Mouse (Mus musculus): ENCODE measurements at regions not wholly inside any gene's neighbourhood (a gene's known extent, or its start where the extent isn't known, plus 50 kb on each side); places are given as distances from the start of the nearest gene placed in this dataset.
A peak's percentile ranks its signal among the peaks of the same experiment; 100 is the strongest.

DNA sequence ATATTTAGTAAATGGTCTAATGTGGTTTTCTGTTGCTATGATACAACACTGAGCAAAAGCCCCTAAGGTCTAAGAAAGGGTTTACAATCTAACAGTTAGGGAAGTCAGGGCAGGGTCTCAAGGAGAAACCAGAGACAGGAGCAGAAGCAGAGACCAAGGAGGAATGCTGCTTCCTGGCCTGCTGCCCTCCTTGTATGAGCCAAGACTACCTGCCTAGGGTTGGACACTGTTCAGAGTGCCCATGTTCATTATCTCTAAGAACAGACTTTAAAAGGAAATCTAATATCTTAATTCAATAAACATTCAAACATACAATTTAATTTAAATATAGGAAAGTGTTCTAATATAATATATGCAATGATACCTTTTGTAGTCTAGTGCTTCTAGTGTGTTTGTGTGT lies 63.0 kb upstream of the Tmem106b start:
- H3K4me2 ChIP-seq, result no peak overlapping the region
- H3K4me1 ChIP-seq (ENCODE audit: control insufficient read depth, insufficient read depth, low read length), result no peaks in the 10 kb centered on the region
- ATAC-seq (ENCODE audit: low FRiP score) (no peak), DNase-seq (ENCODE audit: low spot score, missing footprints) (no peak)
- no peak overlapping the region for H3K4me3 ChIP-seq (ENCODE audit: low read depth, low read length)
- no peak overlapping the region for H3K9ac ChIP-seq (ENCODE audit: low read length)
- H3K27me3 ChIP-seq (ENCODE audit: control insufficient read depth, insufficient read depth, low read length), result no peaks in the 10 kb centered on the region
- H3K36me3 ChIP-seq (ENCODE audit: control insufficient read depth, insufficient read depth, low read length), result no peaks in the 10 kb centered on the region
- no peaks in the 10 kb centered on the region for H3K9me3 ChIP-seq (ENCODE audit: control insufficient read depth, low read length)
- H3K27ac ChIP-seq (ENCODE audit: low read depth, low read length), result no peak overlapping the region

- Histone ChIP-seq H3K4me1 (ENCODE audit: control insufficient read depth, insufficient read depth, low read length) (no peaks in the 10 kb centered on the region), H3K4me2 (no peak overlapping the region), H3K27ac (ENCODE audit: low read depth, low read length) (no peak overlapping the region), H3K9me3 (ENCODE audit: control insufficient read depth, low read length) (no peaks in the 10 kb centered on the region), H3K9ac (ENCODE audit: low read length) (no peak overlapping the region), H3K27me3 (ENCODE audit: control insufficient read depth, insufficient read depth, low read length) (no peaks in the 10 kb centered on the region), H3K36me3 (ENCODE audit: control insufficient read depth, insufficient read depth, low read length) (no peaks in the 10 kb centered on the region), H3K4me3 (ENCODE audit: low read depth, low read length) (no peak overlapping the region)
- DNase-seq (ENCODE audit: low spot score, missing footprints) (no peak), ATAC-seq (ENCODE audit: low FRiP score) (no peak)
- 91% methylated on average over 2 of the region's 2 CpGs for WGBS
Measured at GRCm38 (mm10) chr6:12994701-12995100, 74.9 kb upstream of the Tmem106b start.

DNA sequence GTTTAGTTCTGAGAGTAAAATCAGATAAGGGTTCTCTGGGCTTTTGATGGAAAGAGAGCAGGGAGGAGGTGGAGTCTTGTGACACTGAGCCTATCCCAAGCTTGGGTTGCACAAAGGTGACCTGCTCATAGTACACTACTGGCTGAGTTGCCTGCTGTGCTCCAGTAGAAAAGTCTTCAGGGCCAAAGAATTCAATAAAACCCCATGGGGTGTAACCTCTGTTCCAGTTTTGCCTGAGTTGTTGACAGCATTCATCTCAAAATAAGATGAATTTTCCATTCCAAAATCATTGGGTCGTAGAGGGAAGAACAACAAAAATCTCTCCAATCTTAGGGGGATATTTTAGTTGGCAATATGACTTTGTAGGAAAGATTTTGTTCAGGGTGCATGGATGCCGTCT lies 75.8 kb upstream of the Tmem106b start:
- WGBS, result 88% methylated on average over 2 of the region's 2 CpGs
- Histone ChIP-seq H3K9me3 (ENCODE audit: control insufficient read depth, low read length) (no peaks in the 10 kb centered on the region), H3K4me3 (ENCODE audit: low read depth, low read length) (no peak overlapping the region), H3K4me2 (no peak overlapping the region), H3K9ac (ENCODE audit: low read length) (no peak overlapping the region), H3K4me1 (ENCODE audit: control insufficient read depth, insufficient read depth, low read length) (no peaks in the 10 kb centered on the region), H3K36me3 (ENCODE audit: control insufficient read depth, insufficient read depth, low read length) (no peaks in the 10 kb centered on the region), H3K27me3 (ENCODE audit: control insufficient read depth, insufficient read depth, low read length) (no peaks in the 10 kb centered on the region), H3K27ac (ENCODE audit: low read depth, low read length) (no peak overlapping the region)
- DNase-seq (ENCODE audit: low spot score, missing footprints), result no peak
- no peak for ATAC-seq (ENCODE audit: low FRiP score)

- DNase-seq (ENCODE audit: low spot score, missing footprints) (no peak), ATAC-seq (ENCODE audit: low FRiP score) (peak; percentile 57; the same call in 1 of the 2 replicates)
- Histone ChIP-seq H3K9ac (ENCODE audit: low read length) (no peak overlapping the region), H3K27ac (ENCODE audit: low read depth, low read length) (no peak overlapping the region), H3K4me3 (ENCODE audit: low read depth, low read length) (no peak overlapping the region), H3K4me1 (ENCODE audit: control insufficient read depth, insufficient read depth, low read length) (0 out of 2 replicates have a peak, but pooled peaks cover 2% of the 10 kb centered on the region), H3K9me3 (ENCODE audit: control insufficient read depth, low read length) (no peaks in the 10 kb centered on the region), H3K27me3 (ENCODE audit: control insufficient read depth, insufficient read depth, low read length) (no peaks in the 10 kb centered on the region), H3K4me2 (no peak overlapping the region), H3K36me3 (ENCODE audit: control insufficient read depth, insufficient read depth, low read length) (no peaks in the 10 kb centered on the region)
- 83% methylated on average over 1 of the region's 1 CpGs for WGBS
Measured at GRCm38 (mm10) chr6:12977184-12977897, 92.2 kb upstream of the Tmem106b start.

DNA sequence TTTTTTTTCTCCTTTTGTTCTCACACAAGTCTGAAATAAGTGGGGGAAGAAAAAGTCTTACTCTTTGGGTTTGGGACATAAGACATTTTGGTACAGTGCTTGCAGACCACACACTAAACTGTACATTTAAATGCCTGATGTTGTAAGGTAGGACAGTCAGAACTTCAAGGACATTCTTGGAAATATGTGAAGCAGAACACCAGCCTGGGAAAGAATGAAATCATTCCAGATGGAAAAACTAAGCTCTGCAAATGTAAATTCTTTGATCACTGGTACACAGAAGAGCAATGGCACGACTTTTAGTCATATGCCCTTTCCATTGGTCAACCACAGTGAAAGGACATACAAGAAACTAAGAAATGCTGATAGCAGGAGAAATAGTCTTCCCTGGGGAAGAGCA lies 98.0 kb upstream of the Tmem106b start:
- WGBS, result 68% methylated on average over 1 of the region's 1 CpGs
- DNase-seq (ENCODE audit: low spot score, missing footprints), result no peak
- no peaks in the 10 kb centered on the region for H3K4me1 ChIP-seq (ENCODE audit: control insufficient read depth, insufficient read depth, low read length)
- H3K27ac ChIP-seq (ENCODE audit: low read depth, low read length), result no peak overlapping the region
- no peak for ATAC-seq (ENCODE audit: low FRiP score)
- no peaks in the 10 kb centered on the region for H3K9me3 ChIP-seq (ENCODE audit: control insufficient read depth, low read length)
- H3K4me2 ChIP-seq, result no peak overlapping the region
- H3K4me3 ChIP-seq (ENCODE audit: low read depth, low read length), result no peak overlapping the region
- H3K36me3 ChIP-seq (ENCODE audit: control insufficient read depth, insufficient read depth, low read length), result no peaks in the 10 kb centered on the region
- no peaks in the 10 kb centered on the region for H3K27me3 ChIP-seq (ENCODE audit: control insufficient read depth, insufficient read depth, low read length)
- no peak overlapping the region for H3K9ac ChIP-seq (ENCODE audit: low read length)

- Histone ChIP-seq H3K4me3 (ENCODE audit: low read depth, low read length) (no peak overlapping the region), H3K36me3 (ENCODE audit: control insufficient read depth, insufficient read depth, low read length) (no peaks in the 10 kb centered on the region), H3K27ac (ENCODE audit: low read depth, low read length) (no peak overlapping the region), H3K4me2 (no peak overlapping the region), H3K4me1 (ENCODE audit: control insufficient read depth, insufficient read depth, low read length) (no peaks in the 10 kb centered on the region), H3K9ac (ENCODE audit: low read length) (no peak overlapping the region), H3K27me3 (ENCODE audit: control insufficient read depth, insufficient read depth, low read length) (no peaks in the 10 kb centered on the region), H3K9me3 (ENCODE audit: control insufficient read depth, low read length) (no peaks in the 10 kb centered on the region)
- no peak for ATAC-seq (ENCODE audit: low FRiP score)
- WGBS, result 95% methylated on average over 2 of the region's 2 CpGs
- no peak for DNase-seq (ENCODE audit: low spot score, missing footprints)
Measured at GRCm38 (mm10) chr6:12967291-12967690, 102.3 kb upstream of the Tmem106b start.

- DNase-seq (ENCODE audit: low spot score, missing footprints), result no peak
- no peak for ATAC-seq (ENCODE audit: low FRiP score)
- H3K27me3 ChIP-seq (ENCODE audit: control insufficient read depth, insufficient read depth, low read length), result no peaks in the 10 kb centered on the region
- H3K27ac ChIP-seq (ENCODE audit: low read depth, low read length), result no peak overlapping the region
- no peaks in the 10 kb centered on the region for H3K36me3 ChIP-seq (ENCODE audit: control insufficient read depth, insufficient read depth, low read length)
- no peaks in the 10 kb centered on the region for H3K4me1 ChIP-seq (ENCODE audit: control insufficient read depth, insufficient read depth, low read length)
- H3K4me3 ChIP-seq (ENCODE audit: low read depth, low read length), result no peak overlapping the region
- 87% methylated on average over 6 of the region's 6 CpGs for WGBS
- H3K9ac ChIP-seq (ENCODE audit: low read length), result no peak overlapping the region
- H3K9me3 ChIP-seq (ENCODE audit: control insufficient read depth, low read length), result no peaks in the 10 kb centered on the region
- no peak overlapping the region for H3K4me2 ChIP-seq
Measured at GRCm38 (mm10) chr6:12957797-12958196, 111.8 kb upstream of the Tmem106b start.

GRCm38 (mm10) chr6:12911610-12912009 lies 157.9 kb upstream of the Tmem106b start:
- H3K4me2 ChIP-seq, result no peak overlapping the region
- no peak overlapping the region for H3K4me3 ChIP-seq (ENCODE audit: low read depth, low read length)
- ATAC-seq (ENCODE audit: low FRiP score) (no peak), DNase-seq (ENCODE audit: low spot score, missing footprints) (no peak)
- H3K27me3 ChIP-seq (ENCODE audit: control insufficient read depth, insufficient read depth, low read length), result no peaks in the 10 kb centered on the region
- no peak overlapping the region for H3K9ac ChIP-seq (ENCODE audit: low read length)
- H3K27ac ChIP-seq (ENCODE audit: low read depth, low read length), result no peak overlapping the region
- 83% methylated on average over 3 of the region's 3 CpGs for WGBS
- no peaks in the 10 kb centered on the region for H3K9me3 ChIP-seq (ENCODE audit: control insufficient read depth, low read length)
- H3K4me1 ChIP-seq (ENCODE audit: control insufficient read depth, insufficient read depth, low read length), result no peaks in the 10 kb centered on the region
- H3K36me3 ChIP-seq (ENCODE audit: control insufficient read depth, insufficient read depth, low read length), result no peaks in the 10 kb centered on the region

GRCm38 (mm10) chr6:12892929-12893328 lies 143.7 kb upstream of the Thsd7a start:
- H3K9ac ChIP-seq (ENCODE audit: low read length), result no peak overlapping the region
- DNase-seq (ENCODE audit: low spot score, missing footprints) (no peak), ATAC-seq (ENCODE audit: low FRiP score) (no peak)
- no peaks in the 10 kb centered on the region for H3K36me3 ChIP-seq (ENCODE audit: control insufficient read depth, insufficient read depth, low read length)
- H3K9me3 ChIP-seq (ENCODE audit: control insufficient read depth, low read length), result no peaks in the 10 kb centered on the region
- no peak overlapping the region for H3K4me2 ChIP-seq
- 64% methylated on average over 5 of the region's 5 CpGs for WGBS
- no peak overlapping the region for H3K27ac ChIP-seq (ENCODE audit: low read depth, low read length)
- H3K4me3 ChIP-seq (ENCODE audit: low read depth, low read length), result no peak overlapping the region
- no peaks in the 10 kb centered on the region for H3K4me1 ChIP-seq (ENCODE audit: control insufficient read depth, insufficient read depth, low read length)
- no peaks in the 10 kb centered on the region for H3K27me3 ChIP-seq (ENCODE audit: control insufficient read depth, insufficient read depth, low read length)

All from midbrain, embryonic 11.5 days (tissue).